Mouse (Mus musculus) gastrocnemius, postnatal 36 days (tissue): Measurements from ENCODE around the gene Acadvl. TPM values are rescaled to one million over a fixed set of nuclear protein-coding genes. Genes with fewer than 3 reads are reported as not detected.

ENCODE experiments used
- DNase-seq, 2 experiments: peaks; one replicate each; pipeline ENCODE4 v3.0.0; 2022
- intact Hi-C: fragments of 180-260 bp; cut with DNase I; formaldehyde crosslinking; loops from one replicate; pipeline ENCODE4 v1.15.1; 2025
- total RNA-seq, 2 experiments: library from RNA; stranded (reverse); gene quantifications; 2 replicates each; pipeline ENCODE4 v1.2.3; 2021

Gene Acadvl
- total RNA-seq, 2 experiments from 2014 or later: 320 to 384 TPM

DNA sequence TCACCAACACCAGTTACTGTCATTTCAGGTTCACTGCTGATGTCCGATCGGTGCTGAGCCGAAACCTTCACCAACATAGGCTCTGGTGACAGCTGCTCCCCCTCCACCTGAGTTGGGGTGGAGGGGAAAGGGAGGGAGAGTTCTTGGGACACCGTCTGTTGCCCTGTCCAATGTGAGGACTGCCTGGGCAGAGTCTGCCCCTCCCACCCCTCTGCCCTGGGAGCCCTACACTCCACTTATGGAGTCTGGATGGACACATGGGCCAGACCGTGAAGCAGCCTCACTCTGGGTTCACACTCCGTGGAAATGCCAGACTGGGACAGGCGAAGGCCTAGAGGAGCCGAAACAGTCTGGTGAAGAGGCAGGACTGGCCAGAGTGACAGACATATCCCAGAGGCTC, 25.3 kb downstream of the Acadvl start:
- DNase-seq: no peak
- intact Hi-C loops: loop anchor here (10.0 kb wide), 3 partner anchors 575 to 895 kb away; partner anchors contain the start of genes Eno3, Kdm6b, Per1 and Pfn1

DNA sequence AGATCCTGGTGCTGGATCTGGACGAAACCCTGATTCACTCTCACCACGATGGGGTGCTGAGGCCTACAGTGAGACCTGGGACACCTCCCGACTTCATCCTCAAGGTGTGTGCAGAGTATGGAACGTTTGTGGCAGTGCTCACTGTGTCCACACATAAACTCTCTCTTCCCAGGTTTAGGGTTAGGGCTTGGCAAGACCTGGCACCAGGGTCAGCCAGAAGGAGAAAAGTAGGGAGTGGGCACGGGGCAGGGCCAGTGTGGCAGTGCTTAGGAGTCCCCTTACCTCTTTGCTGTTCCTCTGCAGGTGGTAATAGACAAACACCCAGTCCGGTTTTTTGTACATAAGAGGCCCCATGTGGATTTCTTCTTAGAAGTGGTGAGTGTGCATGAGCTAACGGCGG, 30.8 kb downstream of the Acadvl start:
- DNase-seq: no peak
- intact Hi-C loops: loop anchor here (10.0 kb wide), 1 partner anchor 890 kb away; the partner anchor contains the start of gene Per1

DNA sequence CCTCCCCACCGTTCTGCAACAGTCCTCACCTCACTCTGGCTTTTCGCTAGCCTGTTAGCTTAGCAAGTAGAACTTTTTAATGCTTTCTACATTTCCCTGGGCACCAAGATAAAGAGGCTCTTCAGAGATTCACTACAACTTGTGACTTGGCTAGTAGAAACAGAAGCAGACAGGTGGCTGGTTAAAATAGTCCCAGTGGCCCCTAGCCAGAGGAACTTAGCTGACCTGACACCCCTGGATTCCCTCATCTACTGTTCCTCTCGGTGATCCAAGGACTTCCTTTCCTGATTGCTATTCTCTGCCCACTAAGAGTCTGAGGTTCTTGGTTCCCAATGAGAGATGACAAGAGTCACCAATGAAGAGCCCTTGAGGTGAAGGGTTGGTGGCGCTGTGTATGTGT, 31.8 kb downstream of the Acadvl start:
- intact Hi-C loops: loop anchor here (10.0 kb wide), 1 partner anchor 889 kb away; the partner anchor contains the start of gene Per1
- no peak for DNase-seq

DNA sequence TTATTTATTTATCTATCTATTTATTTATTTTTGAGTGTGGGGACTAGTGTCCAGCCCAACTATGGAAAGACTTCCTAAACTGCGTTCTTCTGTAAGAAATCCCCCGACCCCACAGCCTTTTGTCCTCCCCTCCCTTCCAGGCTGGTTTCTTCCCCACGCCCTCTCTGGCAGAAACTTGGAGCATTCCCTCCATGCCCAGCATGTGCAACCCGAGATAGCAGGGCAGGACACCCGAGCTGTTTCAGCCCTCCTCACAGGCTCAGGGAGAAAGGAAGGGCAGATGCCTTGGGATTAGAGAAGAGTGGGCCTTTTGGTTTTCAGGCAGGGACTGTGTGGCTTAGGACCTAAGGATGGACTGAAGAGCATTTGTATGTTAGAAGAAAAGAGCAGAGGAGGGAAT, 32.3 kb downstream of the Acadvl start:
- no peak for DNase-seq
- intact Hi-C loops: loop anchor here (10.0 kb wide), 1 partner anchor 888 kb away; the partner anchor contains the start of gene Per1

DNA sequence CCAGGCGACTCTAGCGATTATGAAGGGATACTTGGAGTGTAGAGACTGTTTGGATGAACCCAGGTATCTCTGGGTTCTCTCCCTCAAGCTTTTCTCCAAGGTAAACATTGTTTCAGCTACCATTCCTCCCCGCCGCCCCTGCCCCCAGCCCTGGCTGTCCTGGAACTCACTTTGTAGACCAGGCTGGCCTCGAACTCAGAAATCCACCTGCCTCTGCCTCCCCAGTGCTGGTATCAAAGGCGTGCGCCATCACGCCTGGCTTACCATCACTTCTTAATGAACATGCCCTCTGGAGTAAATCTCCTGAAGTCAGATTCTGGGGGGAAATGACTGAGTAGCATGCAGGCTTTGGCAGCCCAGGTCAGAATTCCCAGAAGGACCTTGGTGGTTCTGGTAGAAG, 33.0 kb downstream of the Acadvl start, which contains the start of gene Elp5:
Elp5 (minus strand) TSS at position 293 of the 400 bp plus-strand sequence.
- DNase-seq: no peak
- intact Hi-C loops: loop anchor here (10.0 kb wide), 1 partner anchor 887 kb away; the partner anchor contains the start of gene Per1

DNA sequence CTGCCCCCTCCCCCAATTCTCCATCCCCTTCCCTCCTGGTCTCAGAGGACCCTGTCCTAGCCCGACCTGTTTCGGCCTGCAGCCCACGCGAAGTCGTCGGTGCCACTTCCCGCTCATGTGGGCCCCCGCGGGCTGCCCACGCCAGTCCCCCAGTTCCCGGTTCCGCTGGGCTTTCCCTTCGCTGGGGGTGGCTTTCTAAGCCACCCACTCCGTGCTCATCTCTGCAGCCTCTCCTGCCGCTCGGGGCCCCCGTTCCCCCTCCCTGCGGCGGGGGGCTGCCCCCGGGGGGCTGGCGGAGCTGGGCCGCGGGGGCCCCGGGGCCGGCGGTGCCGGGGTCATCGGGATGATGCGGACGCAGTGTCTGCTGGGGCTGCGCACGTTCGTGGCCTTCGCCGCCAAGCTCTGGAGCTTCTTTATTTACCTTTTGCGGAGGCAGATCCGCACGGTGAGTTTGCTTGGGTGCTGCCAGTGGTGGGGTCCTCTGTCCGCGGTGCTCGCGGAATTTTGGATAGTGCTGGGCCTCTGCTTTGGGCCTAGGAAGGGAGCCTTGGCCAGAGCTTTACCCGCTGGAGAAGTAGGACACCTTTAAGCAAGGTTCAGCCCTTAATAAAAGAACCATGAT, 34.0 kb downstream of the Acadvl start, which contains the start of gene Ctdnep1:
Ctdnep1 (plus strand) TSS at position 16 of the 622 bp plus-strand sequence.
- intact Hi-C loops: loop anchor here (10.0 kb wide), 1 partner anchor 886 kb away; the partner anchor contains the start of gene Per1
- no peak for DNase-seq

DNA sequence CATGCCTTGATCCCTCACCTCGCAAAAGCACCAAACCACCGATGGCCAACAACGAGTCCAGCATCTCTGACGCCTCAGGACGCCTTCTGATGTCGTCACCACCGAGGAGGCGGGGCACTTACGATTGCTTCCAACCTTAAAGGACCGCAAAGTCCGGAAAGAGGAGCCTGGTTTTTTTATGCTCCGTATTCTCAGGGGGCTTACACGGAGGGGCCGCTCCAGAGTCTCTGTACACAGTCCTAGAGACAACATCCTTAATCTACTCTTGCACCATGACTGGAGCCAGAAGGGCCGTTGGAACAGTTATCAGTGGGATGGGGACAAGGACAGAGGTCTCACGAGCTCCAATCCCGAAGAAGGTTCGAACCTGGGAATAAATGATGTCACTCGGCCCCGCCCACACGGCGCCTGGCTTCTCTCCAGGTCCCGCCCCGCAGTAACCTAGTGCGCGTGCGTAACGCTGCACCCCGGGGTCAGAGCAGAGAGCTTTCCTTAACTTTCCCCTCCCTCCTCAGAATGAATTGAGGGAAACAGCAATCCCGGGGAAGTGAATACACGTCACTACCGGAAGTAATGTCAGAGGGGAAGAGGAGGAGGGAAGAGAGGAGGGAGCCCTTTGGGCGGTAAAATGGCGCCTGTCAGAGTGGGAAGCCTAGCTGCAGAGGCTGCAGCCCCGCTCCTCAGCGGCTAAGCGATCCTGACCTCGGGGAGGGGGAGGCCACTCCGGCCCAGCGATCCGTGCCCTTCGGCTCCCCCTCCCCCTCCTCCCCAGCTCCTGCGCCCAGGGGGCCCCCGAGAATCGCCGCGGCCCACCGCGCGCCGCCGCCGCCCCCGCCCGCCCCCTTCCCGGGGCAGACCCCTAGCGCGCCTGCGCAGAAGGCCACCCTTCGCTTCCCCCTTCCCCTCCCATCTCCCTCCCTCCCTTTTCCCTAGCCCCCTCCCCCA, 34.7 kb downstream of the Acadvl start:
- intact Hi-C loops: loop anchor here (10.0 kb wide), 1 partner anchor 886 kb away; the partner anchor contains the start of gene Per1
- peak; percentile 91 to 100 for DNase-seq

DNA sequence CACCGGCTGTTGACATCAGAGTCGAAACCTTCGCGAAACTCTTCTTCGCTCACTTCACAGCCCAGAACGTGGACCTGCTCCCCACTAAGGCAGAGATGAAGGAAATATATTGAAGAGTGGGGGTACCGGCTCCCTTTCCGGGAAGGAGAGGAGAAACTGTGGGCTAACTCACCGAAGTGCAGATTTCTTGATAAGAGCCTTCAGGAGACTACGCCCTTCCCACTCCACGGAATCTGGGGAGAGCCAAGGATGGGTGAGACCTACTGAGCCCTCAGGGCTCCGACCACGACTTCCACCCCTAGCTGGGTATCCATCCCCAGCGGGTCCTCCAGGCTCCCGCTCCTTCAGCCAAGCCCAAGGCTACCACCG, 35.4 kb downstream of the Acadvl start:
- intact Hi-C loops: loop anchor here (10.0 kb wide), 1 partner anchor 885 kb away; the partner anchor contains the start of gene Per1
- DNase-seq: no peak

DNA sequence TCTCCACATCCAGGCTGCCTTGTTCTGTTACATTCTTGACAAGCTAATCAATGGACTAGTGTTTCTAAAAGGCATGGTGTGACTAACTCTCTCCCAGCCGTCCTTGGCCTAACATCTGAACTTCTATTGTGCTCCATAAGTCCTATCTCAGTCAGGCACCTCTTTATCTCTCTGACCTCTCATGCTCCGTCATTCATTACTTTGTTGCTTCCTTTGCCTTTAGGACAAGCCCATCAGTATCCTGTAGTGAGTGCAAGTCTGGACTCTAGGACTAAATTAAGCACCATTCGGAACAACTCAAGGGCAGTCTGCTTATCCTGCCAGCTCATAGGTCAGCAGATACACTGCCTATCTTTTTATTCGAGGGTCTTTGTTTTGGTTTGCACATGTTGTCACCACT, 38.9 kb downstream of the Acadvl start:
- no peak for DNase-seq
- intact Hi-C loops: no loop called here

DNA sequence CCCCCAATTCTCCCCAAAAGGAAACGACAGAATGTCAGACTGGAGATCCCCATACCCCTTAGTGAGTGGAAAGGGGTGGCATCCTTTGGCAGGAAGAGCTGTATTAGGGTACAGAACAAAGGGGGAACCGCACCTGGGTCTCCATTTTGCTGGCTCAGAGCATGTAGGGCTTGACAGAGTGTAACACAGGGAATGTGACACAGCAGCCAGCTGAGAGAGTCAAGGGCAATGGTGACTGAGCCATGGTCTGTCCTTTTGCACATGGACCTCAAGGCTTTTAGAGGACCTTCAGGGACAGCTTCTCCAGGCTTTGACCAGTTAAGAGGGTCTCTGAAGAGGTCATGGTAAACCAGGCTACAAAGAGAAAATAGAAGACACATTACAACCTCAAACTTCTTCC, 40.3 kb downstream of the Acadvl start:
- DNase-seq: no peak
- intact Hi-C loops: no loop called here

DNA sequence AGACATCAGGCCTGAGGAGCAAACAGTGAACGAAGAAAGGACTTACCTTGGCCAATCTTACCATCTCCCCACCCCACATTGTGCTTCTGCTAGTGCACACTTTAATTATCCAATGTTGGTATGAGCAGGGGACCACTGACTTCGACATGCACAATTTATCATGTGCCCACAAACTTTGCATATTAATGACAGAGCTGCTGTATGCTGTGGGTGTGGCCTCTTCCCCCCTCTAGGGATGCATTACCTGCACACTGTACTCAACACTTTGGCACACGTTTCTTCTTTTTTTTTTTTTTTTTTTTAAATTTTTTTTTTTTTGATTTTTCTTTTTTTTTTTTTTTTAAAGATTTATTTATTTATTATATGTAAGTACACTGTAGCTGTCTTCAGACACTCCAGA, 44.4 kb downstream of the Acadvl start:
- DNase-seq: no peak
- intact Hi-C loops: no loop called here

DNA sequence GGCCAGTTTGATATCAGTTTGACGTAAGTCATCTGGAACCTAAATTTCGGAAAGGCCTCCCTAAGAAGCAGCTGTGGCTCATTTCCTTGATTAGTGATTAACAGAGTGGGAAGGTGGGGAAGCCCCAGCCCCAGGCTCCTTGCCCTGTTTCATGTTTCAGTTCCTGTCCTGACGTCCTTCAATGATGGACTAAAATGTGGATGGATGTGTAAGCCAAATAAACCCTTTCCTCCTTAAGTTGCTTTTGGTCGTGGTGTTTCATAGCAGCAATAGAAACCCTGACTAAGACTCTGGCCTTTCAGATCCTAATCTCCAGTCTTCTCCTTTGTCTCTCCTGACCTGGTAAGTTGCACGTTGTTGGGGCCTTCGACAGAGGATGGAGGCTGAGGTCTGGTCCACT, 45.0 kb downstream of the Acadvl start:
- intact Hi-C loops: no loop called here
- DNase-seq: no peak

DNA sequence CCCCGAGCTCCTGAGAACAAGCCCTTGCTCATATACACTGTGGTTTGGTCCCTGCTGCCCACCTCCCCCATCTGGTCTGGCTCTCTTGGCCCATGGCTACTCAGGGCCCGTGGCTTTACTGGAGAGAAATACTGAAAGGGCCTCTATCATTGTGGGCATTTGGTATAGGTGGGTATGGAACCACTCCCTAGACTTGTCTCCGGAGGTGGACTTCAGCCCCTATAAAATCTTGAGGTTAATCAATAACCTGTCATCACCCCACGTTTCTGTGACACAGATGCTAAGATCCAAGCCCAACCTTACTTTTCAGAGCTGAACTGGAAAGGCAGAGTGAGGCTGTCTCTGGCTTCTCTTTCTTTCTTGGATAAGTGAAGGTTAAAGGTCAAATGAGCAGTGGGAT, 46.4 kb downstream of the Acadvl start:
- intact Hi-C loops: no loop called here
- DNase-seq: no peak

DNA sequence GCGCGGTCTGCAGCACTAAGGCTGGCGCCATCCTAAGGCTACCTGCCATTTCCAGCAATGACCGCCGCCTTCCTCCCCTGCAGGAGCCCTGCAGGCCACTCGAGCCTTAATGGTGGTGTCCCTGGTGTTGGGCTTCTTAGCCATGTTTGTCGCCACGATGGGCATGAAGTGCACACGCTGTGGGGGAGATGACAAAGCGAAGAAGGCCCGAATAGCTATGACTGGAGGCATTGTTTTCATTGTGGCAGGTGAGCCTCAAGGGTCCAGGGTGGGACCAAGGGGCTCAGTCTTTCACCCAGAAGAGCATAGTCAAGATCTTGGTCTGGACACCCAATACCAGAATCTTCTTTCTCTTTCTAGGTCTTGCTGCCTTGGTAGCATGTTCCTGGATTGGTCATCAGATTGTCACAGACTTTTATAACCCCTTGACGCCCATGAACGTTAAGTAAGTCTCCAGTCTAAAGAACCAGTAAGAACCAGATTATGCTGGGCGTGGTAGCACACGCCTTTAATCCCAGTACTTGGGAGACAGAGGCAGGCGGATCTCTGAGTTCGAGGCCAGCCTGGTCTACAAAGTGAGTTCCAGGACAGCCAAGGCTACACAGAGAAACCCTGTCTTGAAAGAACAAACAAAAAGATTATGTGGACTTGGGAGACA, 48.2 kb downstream of the Acadvl start:
- no peak for DNase-seq
- intact Hi-C loops: no loop called here

DNA sequence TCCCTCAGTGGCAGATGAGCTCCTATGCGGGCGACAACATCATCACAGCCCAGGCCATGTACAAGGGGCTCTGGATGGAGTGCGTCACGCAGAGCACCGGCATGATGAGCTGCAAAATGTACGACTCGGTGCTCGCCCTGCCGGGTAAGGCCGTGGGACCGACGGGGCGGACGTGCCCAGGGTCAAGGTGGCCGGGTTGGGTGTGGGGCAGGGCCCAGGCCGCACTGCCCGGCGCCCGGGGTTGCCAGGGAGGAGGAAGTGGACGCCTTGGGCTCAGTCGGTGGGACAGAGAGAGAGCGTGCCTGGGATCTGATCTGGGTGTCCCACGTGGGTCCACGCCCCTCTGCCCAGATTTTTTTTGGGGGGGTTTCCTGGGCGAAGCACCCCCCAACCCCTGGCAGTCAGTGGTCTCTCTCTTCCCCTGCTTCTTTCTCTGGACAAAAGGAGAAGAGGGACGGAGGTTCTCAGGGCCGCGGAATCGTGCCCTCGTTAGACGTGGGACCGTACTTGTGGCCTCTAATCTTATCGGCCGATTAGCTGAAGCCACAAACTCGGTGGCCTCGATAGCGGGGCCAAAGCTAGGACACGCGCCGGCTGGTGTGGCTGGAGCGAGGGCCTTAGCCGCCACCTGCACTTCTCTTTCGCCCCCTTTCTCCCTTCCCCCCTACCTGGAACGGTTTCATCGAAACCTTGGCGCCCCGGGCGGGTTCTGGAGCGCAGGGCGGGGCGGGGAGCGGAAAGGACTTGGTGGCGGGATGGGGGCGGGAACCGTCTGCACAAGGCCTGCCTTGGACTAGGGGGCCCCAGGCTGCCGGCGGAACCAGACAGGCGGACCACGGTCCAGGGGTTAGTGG, 49.0 kb downstream of the Acadvl start:
- no peak for DNase-seq
- intact Hi-C loops: no loop called here

DNA sequence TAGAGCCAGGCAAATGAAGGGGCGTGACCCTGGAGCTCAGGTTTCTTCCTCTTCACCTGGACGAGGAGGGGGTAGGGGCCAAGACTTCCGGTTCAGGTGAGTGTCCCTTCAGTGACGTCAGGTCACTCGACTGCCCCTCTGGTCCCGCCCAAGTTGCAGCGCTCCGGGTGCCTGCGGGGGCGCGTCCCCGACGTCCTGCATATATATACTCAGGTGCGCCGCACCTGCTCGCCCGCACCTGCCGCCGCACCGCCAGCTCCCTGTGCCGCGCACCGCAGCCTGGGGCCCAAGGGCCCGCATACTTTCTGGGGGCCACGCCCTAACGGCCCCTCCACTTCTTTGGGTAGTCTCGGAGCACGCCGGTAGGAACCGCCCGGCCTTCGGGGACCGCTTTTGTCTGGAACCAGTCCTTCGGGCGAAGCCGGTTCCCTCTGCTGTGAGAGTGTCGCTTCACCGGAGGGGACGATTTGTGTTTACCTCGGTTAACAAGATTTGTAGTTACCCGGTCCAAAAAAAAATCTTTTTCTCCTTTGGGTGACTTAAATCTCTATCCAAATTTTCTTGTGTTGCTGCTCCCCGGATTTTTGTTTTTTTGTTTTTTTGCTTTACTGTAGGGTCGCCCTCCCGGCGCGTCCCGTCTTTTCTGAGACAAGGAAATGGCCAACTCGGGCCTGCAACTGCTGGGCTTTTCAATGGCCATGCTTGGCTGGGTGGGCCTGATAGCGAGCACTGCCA, 49.8 kb downstream of the Acadvl start:
- intact Hi-C loops: no loop called here
- DNase-seq: no peak

DNA sequence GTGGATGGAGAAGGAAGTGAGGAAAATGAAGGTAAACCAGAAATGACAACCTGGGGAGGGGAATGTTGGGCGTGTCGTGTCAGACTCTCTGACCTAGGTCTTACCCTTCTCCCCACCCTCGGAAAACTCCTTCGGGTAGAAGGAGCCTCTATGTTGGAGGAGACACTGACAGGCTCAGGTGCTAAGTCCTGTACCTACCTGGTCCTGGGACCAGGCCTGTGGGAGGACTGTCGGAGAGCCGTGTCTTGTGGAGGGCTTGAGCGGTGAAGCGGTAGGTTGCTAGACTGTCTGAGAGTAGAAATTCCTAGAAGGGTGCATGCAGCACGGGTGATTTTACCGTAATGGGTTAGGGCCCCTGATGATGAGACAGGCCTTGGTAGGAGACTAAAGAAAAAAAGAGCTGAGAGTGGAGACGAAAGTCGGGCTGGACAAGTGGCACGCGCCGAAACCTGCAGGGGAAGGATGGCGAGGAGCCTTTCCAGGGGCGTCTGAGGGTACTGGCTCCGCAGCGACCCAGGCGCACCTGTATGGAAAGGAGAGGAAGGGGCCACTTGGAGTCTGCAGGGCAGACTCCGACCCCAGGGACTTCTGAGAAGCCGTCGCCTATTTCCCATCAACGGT, 50.5 kb downstream of the Acadvl start, which contains the start of gene Cldn7:
Cldn7 (plus strand) TSS at position 130 of the 621 bp plus-strand sequence.
- intact Hi-C loops: no loop called here
- no peak for DNase-seq

DNA sequence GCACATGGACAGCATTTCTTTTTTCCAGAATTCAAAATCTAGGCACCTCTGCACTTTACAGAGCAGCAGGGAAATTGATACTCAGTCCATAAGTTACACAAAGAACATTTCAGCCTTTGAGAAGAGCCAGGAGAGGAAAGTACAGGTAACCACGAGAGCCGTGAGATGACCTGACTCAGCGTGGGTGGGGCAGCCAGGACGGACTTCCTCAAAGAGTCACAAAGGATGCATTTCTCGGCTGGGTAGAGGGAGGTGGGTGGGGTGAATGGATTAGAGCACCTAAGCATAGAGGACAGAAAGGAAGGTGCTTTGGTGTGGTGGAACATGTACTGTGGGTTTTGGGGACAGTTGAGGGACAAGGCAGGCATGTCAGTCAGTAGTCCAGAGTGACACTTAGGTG, 53.4 kb downstream of the Acadvl start:
- intact Hi-C loops: no loop called here

More for the DNA sequence above, 53.4 kb downstream of the Acadvl start:
- no peak for DNase-seq
